Mouse (Mus musculus): ENCODE data around the gene Catsper4. TPM values are rescaled to one million over a fixed set of nuclear protein-coding genes. Genes with fewer than 3 reads are reported as not detected.

Catsper4 gene
- polyA plus RNA-seq, 1 experiment from 2014 or later: 0.37 TPM

GRCm38 (mm10) chr4:134245148-134245843 lies 18.1 kb upstream of the Catsper4 start, which contains the start of gene Zfp593:
TSS of gene Zfp593 (minus strand) at chr4:134245592.
- 0 out of 2 replicates have a peak, but pooled peaks cover 2% of the 10 kb centered on the region for H3K36me3 ChIP-seq (ENCODE audit: control insufficient read depth, insufficient read depth, low read length)
- peak within 1 kb of the TSS; percentile 91 for H3K4me2 ChIP-seq (replicated peaks; ENCODE audit: low read depth, low read length)
- 0 out of 2 replicates have a peak, but pooled peaks cover 18% of the 10 kb centered on the region for H3K4me1 ChIP-seq (ENCODE audit: control insufficient read depth, insufficient read depth, low read length)
- H3K9me3 ChIP-seq (ENCODE audit: control insufficient read depth, low read length): no peaks in the 10 kb centered on the region
- H3K27ac ChIP-seq (ENCODE audit: low read depth, low read length): no peak within 1 kb of the TSS
- WGBS: under 1% methylated on average over 59 of the region's 60 CpGs
- H3K9ac ChIP-seq (ENCODE audit: low read depth, low read length): peak within 1 kb of the TSS; percentile 84
- ATAC-seq (ENCODE audit: low FRiP score, low TSS enrichment): peak; percentile 74
- H3K27me3 ChIP-seq (ENCODE audit: control insufficient read depth, insufficient read depth, low read length): peaks cover 14% of the 10 kb centered on the region
- peak within 1 kb of the TSS; percentile 89 for H3K4me3 ChIP-seq (ENCODE audit: low read length)

- Histone ChIP-seq H3K4me3 (ENCODE audit: low read length) (peak within 1 kb of the TSS; percentile 89; the same call in 1 of the 2 replicates), H3K4me2 (replicated peaks; ENCODE audit: low read depth, low read length) (peak within 1 kb of the TSS; percentile 91), H3K4me1 (ENCODE audit: control insufficient read depth, insufficient read depth, low read length) (0 out of 2 replicates have a peak, but pooled peaks cover 12% of the 10 kb centered on the region), H3K27ac (ENCODE audit: low read depth, low read length) (no peak within 1 kb of the TSS), H3K9ac (ENCODE audit: low read depth, low read length) (no peak within 1 kb of the TSS), H3K9me3 (ENCODE audit: control insufficient read depth, low read length) (no peaks in the 10 kb centered on the region), H3K27me3 (ENCODE audit: control insufficient read depth, insufficient read depth, low read length) (peaks cover 6% of the 10 kb centered on the region), H3K36me3 (ENCODE audit: control insufficient read depth, insufficient read depth, low read length) (0 out of 2 replicates have a peak, but pooled peaks cover 2% of the 10 kb centered on the region)
- no peak for ATAC-seq (ENCODE audit: low FRiP score, low TSS enrichment)
- WGBS: 94% methylated on average over 17 of the region's 17 CpGs
Measured at GRCm38 (mm10) chr4:134243516-134244250, 16.5 kb upstream of the Catsper4 start, which contains the start of gene E130218I03Rik. TSS of gene E130218I03Rik (plus strand) at chr4:134243662.

GRCm38 (mm10) chr4:134238686-134239085 lies 11.5 kb upstream of the Catsper4 start:
- H3K4me2 ChIP-seq (replicated peaks; ENCODE audit: low read depth, low read length): peak overlapping the region; percentile 42
- ATAC-seq (ENCODE audit: low FRiP score, low TSS enrichment): no peak
- 13% methylated on average over 10 of the region's 10 CpGs for WGBS
- H3K36me3 ChIP-seq (ENCODE audit: control insufficient read depth, insufficient read depth, low read length): 0 out of 2 replicates have a peak, but pooled peaks cover 2% of the 10 kb centered on the region
- H3K4me1 ChIP-seq (ENCODE audit: control insufficient read depth, insufficient read depth, low read length): peaks cover 10% of the 10 kb centered on the region
- H3K9me3 ChIP-seq (ENCODE audit: control insufficient read depth, low read length): no peaks in the 10 kb centered on the region
- H3K27me3 ChIP-seq (ENCODE audit: control insufficient read depth, insufficient read depth, low read length): peaks cover 5% of the 10 kb centered on the region
- no peak overlapping the region for H3K27ac ChIP-seq (ENCODE audit: low read depth, low read length)
- H3K4me3 ChIP-seq (ENCODE audit: low read length): peak overlapping the region; percentile 36
- H3K9ac ChIP-seq (ENCODE audit: low read depth, low read length): 0 out of 2 replicates have a peak overlapping the region, but pooled peaks have one; percentile 54

GRCm38 (mm10) chr4:134238279-134238651 lies 11.1 kb upstream of the Catsper4 start, which contains the start of gene Cnksr1:
TSS of gene Cnksr1 (minus strand) at chr4:134238399.
- ATAC-seq (ENCODE audit: low FRiP score, low TSS enrichment): peak; percentile 82
- Histone ChIP-seq H3K36me3 (ENCODE audit: control insufficient read depth, insufficient read depth, low read length) (no peaks in the 10 kb centered on the region), H3K27me3 (ENCODE audit: control insufficient read depth, insufficient read depth, low read length) (peaks cover 5% of the 10 kb centered on the region), H3K27ac (ENCODE audit: low read depth, low read length) (0 out of 2 replicates have a peak within 1 kb of the TSS, but pooled peaks have one; percentile 42), H3K4me2 (replicated peaks; ENCODE audit: low read depth, low read length) (peak within 1 kb of the TSS; percentile 42), H3K9ac (ENCODE audit: low read depth, low read length) (peak within 1 kb of the TSS; percentile 54), H3K4me1 (ENCODE audit: control insufficient read depth, insufficient read depth, low read length) (peaks cover 10% of the 10 kb centered on the region), H3K9me3 (ENCODE audit: control insufficient read depth, low read length) (no peaks in the 10 kb centered on the region), H3K4me3 (ENCODE audit: low read length) (peak within 1 kb of the TSS; percentile 36)
- WGBS: 3% methylated on average over 18 of the region's 18 CpGs

- Histone ChIP-seq H3K4me1 (ENCODE audit: control insufficient read depth, insufficient read depth, low read length) (peaks cover 10% of the 10 kb centered on the region), H3K27ac (ENCODE audit: low read depth, low read length) (0 out of 2 replicates have a peak overlapping the region, but pooled peaks have one; percentile 42), H3K4me3 (ENCODE audit: low read length) (peak overlapping the region; percentile 36), H3K9ac (ENCODE audit: low read depth, low read length) (peak overlapping the region; percentile 54), H3K27me3 (ENCODE audit: control insufficient read depth, insufficient read depth, low read length) (peaks cover 5% of the 10 kb centered on the region), H3K36me3 (ENCODE audit: control insufficient read depth, insufficient read depth, low read length) (no peaks in the 10 kb centered on the region), H3K4me2 (replicated peaks; ENCODE audit: low read depth, low read length) (peak overlapping the region; percentile 42), H3K9me3 (ENCODE audit: control insufficient read depth, low read length) (no peaks in the 10 kb centered on the region)
- WGBS: 22% methylated on average over 19 of the region's 19 CpGs
- ATAC-seq (ENCODE audit: low FRiP score, low TSS enrichment): peak; percentile 40; the same call in 1 of the 2 replicates
Measured at GRCm38 (mm10) chr4:134237582-134238278, 10.5 kb upstream of the Catsper4 start.

GRCm38 (mm10) chr4:134234876-134235275 lies 7.7 kb upstream of the Catsper4 start:
- 79% methylated on average over 5 of the region's 5 CpGs for WGBS
- Histone ChIP-seq H3K4me3 (ENCODE audit: low read length) (no peak overlapping the region), H3K9ac (ENCODE audit: low read depth, low read length) (no peak overlapping the region), H3K4me1 (ENCODE audit: control insufficient read depth, insufficient read depth, low read length) (peaks cover 10% of the 10 kb centered on the region), H3K27me3 (ENCODE audit: control insufficient read depth, insufficient read depth, low read length) (peaks cover 5% of the 10 kb centered on the region), H3K9me3 (ENCODE audit: control insufficient read depth, low read length) (no peaks in the 10 kb centered on the region), H3K27ac (ENCODE audit: low read depth, low read length) (no peak overlapping the region), H3K4me2 (replicated peaks; ENCODE audit: low read depth, low read length) (no peak overlapping the region), H3K36me3 (ENCODE audit: control insufficient read depth, insufficient read depth, low read length) (no peaks in the 10 kb centered on the region)
- ATAC-seq (ENCODE audit: low FRiP score, low TSS enrichment): no peak

GRCm38 (mm10) chr4:134230431-134230830 lies 3.2 kb upstream of the Catsper4 start:
- no peak overlapping the region for H3K27ac ChIP-seq (ENCODE audit: low read depth, low read length)
- H3K4me3 ChIP-seq (ENCODE audit: low read length): no peak overlapping the region
- no peak overlapping the region for H3K9ac ChIP-seq (ENCODE audit: low read depth, low read length)
- no peak overlapping the region for H3K4me2 ChIP-seq (replicated peaks; ENCODE audit: low read depth, low read length)
- no peaks in the 10 kb centered on the region for H3K4me1 ChIP-seq (ENCODE audit: control insufficient read depth, insufficient read depth, low read length)
- no peak for ATAC-seq (ENCODE audit: low FRiP score, low TSS enrichment)
- H3K27me3 ChIP-seq (ENCODE audit: control insufficient read depth, insufficient read depth, low read length): no peaks in the 10 kb centered on the region
- WGBS: 31% methylated on average over 8 of the region's 8 CpGs
- no peaks in the 10 kb centered on the region for H3K36me3 ChIP-seq (ENCODE audit: control insufficient read depth, insufficient read depth, low read length)
- no peaks in the 10 kb centered on the region for H3K9me3 ChIP-seq (ENCODE audit: control insufficient read depth, low read length)

- ATAC-seq (ENCODE audit: low FRiP score, low TSS enrichment): peak; percentile 69; the same call in 1 of the 2 replicates
- peak overlapping the region; percentile 12; the same call in 1 of the 2 replicates for H3K4me2 ChIP-seq (replicated peaks; ENCODE audit: low read depth, low read length)
- WGBS: 53% methylated on average over 11 of the region's 11 CpGs
Measured at GRCm38 (mm10) chr4:134222793-134223600, 4.2 kb downstream of the Catsper4 start.

More at GRCm38 (mm10) chr4:134222793-134223600, 4.2 kb downstream of the Catsper4 start:
- H3K27ac ChIP-seq (ENCODE audit: low read depth, low read length): peak overlapping the region; percentile 76; the same call in 1 of the 2 replicates
- H3K4me1 ChIP-seq (ENCODE audit: control insufficient read depth, insufficient read depth, low read length): 0 out of 2 replicates have a peak, but pooled peaks cover 4% of the 10 kb centered on the region
- no peak overlapping the region; the same call in 1 of the 2 replicates for H3K4me3 ChIP-seq (ENCODE audit: low read length)
- H3K36me3 ChIP-seq (ENCODE audit: control insufficient read depth, insufficient read depth, low read length): no peaks in the 10 kb centered on the region
- no peaks in the 10 kb centered on the region for H3K9me3 ChIP-seq (ENCODE audit: control insufficient read depth, low read length)
- no peak overlapping the region for H3K9ac ChIP-seq (ENCODE audit: low read depth, low read length)
- H3K27me3 ChIP-seq (ENCODE audit: control insufficient read depth, insufficient read depth, low read length): no peaks in the 10 kb centered on the region

Measured in kidney, embryonic 14.5 days (tissue).